22 mouse cellular contexts compared by ENCODE assay signal in the genomic region with DNA sequence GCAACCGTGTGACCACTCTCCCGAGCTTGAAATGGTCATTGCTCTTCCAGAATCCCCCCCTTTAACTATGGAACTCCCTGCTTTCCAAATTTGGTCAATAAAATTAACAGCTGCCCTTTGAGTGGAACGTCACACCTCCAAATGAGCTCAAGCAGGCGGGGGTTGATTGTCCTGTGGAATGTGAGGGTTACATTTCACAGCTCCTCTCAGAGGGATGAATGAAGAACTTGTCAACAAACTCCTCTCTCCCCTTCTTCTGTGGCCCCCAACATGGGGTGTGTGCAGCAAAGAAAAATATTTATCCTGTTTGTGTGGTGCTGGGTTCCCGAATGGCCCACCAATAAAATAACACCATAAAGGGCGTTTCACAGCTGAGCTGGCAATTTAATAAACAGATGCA.
DNase-seq lines count a peak whose midpoint lies in the region; ATAC-seq and TF ChIP-seq lines count a peak whose summit lies in the region.
"Had no signal": no experiment of that assay in that cellular context is flagged by ENCODE, and none has a peak within 500 bp of the region (broad histone marks: within the 10 kb centered on the region; RNA-seq: fewer than 3 reads in every experiment).

No protein-coding gene starts in this region.

- no peak overlapping the region for H3K27ac ChIP-seq in heart, embryonic 13.5 days (replicated peaks)
- H3K27ac ChIP-seq in layer of hippocampus, adult 2 months, result peak overlapping the region; percentile 23; the same call in 1 of the 2 replicates
- H3K27ac ChIP-seq in limb, embryonic 11.5 days (replicated peaks; ENCODE audit: low read depth, low read length), result no peak overlapping the region
- H3K27ac ChIP-seq in intestine, embryonic 15.5 days, result no peak overlapping the region
- H3K27ac ChIP-seq: hindbrain, embryonic 14.5 days; limb, embryonic 15.5 days; liver, embryonic 14.5 days had no signal

- no peaks in the 10 kb centered on the region for H3K9me3 ChIP-seq in heart, embryonic 13.5 days
- H3K9me3 ChIP-seq in limb, embryonic 11.5 days (ENCODE audit: control insufficient read depth, low read length), result no peaks in the 10 kb centered on the region
- H3K9me3 ChIP-seq in intestine, embryonic 15.5 days, result no peaks in the 10 kb centered on the region
- H3K9me3 ChIP-seq: heart, embryonic 12.5 days; limb, embryonic 15.5 days had no signal

- TF ChIP-seq CTCF in layer of hippocampus, adult 2 months (conservative IDR thresholded peaks at IDR 0.05), result no peak

- 0 out of 2 replicates have a peak overlapping the region, but pooled peaks have one; percentile 18 for H3K4me2 ChIP-seq in heart, embryonic 13.5 days
- H3K4me2 ChIP-seq in limb, embryonic 11.5 days (ENCODE audit: low read depth, severe bottlenecking), result 0 out of 2 replicates have a peak overlapping the region, but pooled peaks have one; percentile 3
- H3K4me2 ChIP-seq in intestine, embryonic 15.5 days (replicated peaks), result no peak overlapping the region
- H3K4me2 ChIP-seq: hindbrain, embryonic 14.5 days; limb, embryonic 15.5 days; lung, embryonic 14.5 days had no signal

- intact Hi-C loops in heart, postnatal 14 days (cut with DNase I), result no loop called here

- H3K9ac ChIP-seq in heart, embryonic 13.5 days, result no peak overlapping the region
- H3K9ac ChIP-seq in limb, embryonic 11.5 days (ENCODE audit: low read length), result no peak overlapping the region
- H3K9ac ChIP-seq in intestine, embryonic 15.5 days, result no peak overlapping the region
- H3K9ac ChIP-seq: heart, embryonic 12.5 days; hindbrain, embryonic 14.5 days; limb, embryonic 15.5 days; liver, embryonic 14.5 days; lung, embryonic 14.5 days had no signal

- ATAC-seq in heart, embryonic 13.5 days (ENCODE audit: extremely low read depth, insufficient number of reproducible peaks, low FRiP score, low TSS enrichment), result no peak
- no peak; the same call in 1 of the 2 replicates for ATAC-seq in limb, embryonic 11.5 days (ENCODE audit: insufficient number of reproducible peaks, low FRiP score, low TSS enrichment, low read depth)
- no peak for ATAC-seq in intestine, embryonic 15.5 days
- ATAC-seq: forebrain, embryonic 14.5 days; inflammation-experienced regulatory T-cells, adult 6 months; midbrain, embryonic 16.5 days; Patski had no signal

- no peak overlapping the region for H3K4me3 ChIP-seq in heart, embryonic 13.5 days
- H3K4me3 ChIP-seq in layer of hippocampus, adult 2 months, result no peak overlapping the region
- no peak overlapping the region for H3K4me3 ChIP-seq in limb, embryonic 11.5 days (ENCODE audit: low read depth, low read length)
- H3K4me3 ChIP-seq in intestine, embryonic 15.5 days (replicated peaks), result no peak overlapping the region
- H3K4me3 ChIP-seq: heart, embryonic 12.5 days; limb, embryonic 15.5 days had no signal

- H3K27me3 ChIP-seq in heart, embryonic 13.5 days (replicated peaks), result no peaks in the 10 kb centered on the region
- H3K27me3 ChIP-seq in limb, embryonic 11.5 days (ENCODE audit: control insufficient read depth, insufficient read depth, low read length), result no peaks in the 10 kb centered on the region
- no peaks in the 10 kb centered on the region for H3K27me3 ChIP-seq in intestine, embryonic 15.5 days (replicated peaks)
- H3K27me3 ChIP-seq: heart, embryonic 12.5 days had no signal

- no peaks in the 10 kb centered on the region for H3K36me3 ChIP-seq in heart, embryonic 13.5 days
- no peaks in the 10 kb centered on the region for H3K36me3 ChIP-seq in limb, embryonic 11.5 days (ENCODE audit: control insufficient read depth, insufficient read depth, low read length)
- no peaks in the 10 kb centered on the region for H3K36me3 ChIP-seq in intestine, embryonic 15.5 days
- H3K36me3 ChIP-seq: heart, embryonic 12.5 days; limb, embryonic 15.5 days had no signal

- H3K4me1 ChIP-seq in heart, embryonic 13.5 days, result peaks cover 30% of the 10 kb centered on the region
- peaks cover 19% of the 10 kb centered on the region for H3K4me1 ChIP-seq in limb, embryonic 11.5 days (ENCODE audit: control insufficient read depth, insufficient read depth, low read length)
- H3K4me1 ChIP-seq in intestine, embryonic 15.5 days (replicated peaks), result no peaks in the 10 kb centered on the region

- WGBS in heart, embryonic 13.5 days, result 18% methylated on average over 6 of the region's 6 CpGs
- 5% methylated on average over 6 of the region's 6 CpGs for WGBS in limb, embryonic 11.5 days
- WGBS in intestine, embryonic 15.5 days, result 26% methylated on average over 6 of the region's 6 CpGs

- no peak for DNase-seq in heart, postnatal 14 days
- DNase-seq in layer of hippocampus, adult 2 months (ENCODE audit: low spot score in 2 of 2), result no peak
- no peak for DNase-seq in layer of hippocampus, adult 8-10 months (ENCODE audit: low spot score in 2 of 2)
- DNase-seq in embryo, embryonic 11 days, result peak; percentile 34
- DNase-seq in limb, embryonic 11.5 days (ENCODE audit: low spot score), result peak; percentile 50
- DNase-seq: cerebellum, adult 11 months; cerebellum, adult 9-11 months; gastrocnemius, postnatal 10 days; kidney, postnatal 14 days; layer of hippocampus, postnatal 36 days; lung, embryonic 14.5 days; right cerebral cortex, postnatal 14 days had no signal

Comparison
In these comparisons a context has a peak if more than half of its experiments do, and no peak if none do; other contexts are left out.
1. DNase-seq: peak in embryo, embryonic 11 days (single experiment) and limb, embryonic 11.5 days (single experiment); none in heart, postnatal 14 days (0 of 2), layer of hippocampus, adult 2 months (0 of 2) and layer of hippocampus, adult 8-10 months (0 of 2).